Mouse (Mus musculus) liver, embryonic 13.5 days (tissue): Measurements from ENCODE around the gene B4gat1. TPM values are rescaled to one million over a fixed set of nuclear protein-coding genes. Genes with fewer than 3 reads are reported as not detected.
A peak's percentile ranks its signal among the peaks of the same experiment; 100 is the strongest.

ENCODE experiments used
- ATAC-seq: fragments of 200-750 bp; cut with Nextera tagmentation; 2 replicates; pipeline ENCODE4 v1.8.0; 2017; ENCODE audit warnings: low read depth, mild to moderate bottlenecking, moderate number of reproducible peaks, moderate library complexity
- DNase-seq: peaks from one replicate; pipeline ENCODE4 v3.0.0; 2022
- H3K27ac ChIP-seq: fragments of 300-500 bp; sonication (generic); 2 replicates; pipeline ENCODE4 v1.5.1; 2015; ENCODE audit warnings: moderate library complexity, mild to moderate bottlenecking, inconsistent platforms
- H3K27me3 ChIP-seq: fragments of 300-500 bp; sonication (generic); 2 replicates; pipeline ENCODE4 v1.6.1; 2015; ENCODE audit warnings: mild to moderate bottlenecking, inconsistent platforms
- H3K36me3 ChIP-seq: fragments of 300-500 bp; sonication (generic); 2 replicates; pipeline ENCODE4 v1.6.1; 2015; ENCODE audit warnings: mild to moderate bottlenecking, inconsistent platforms
- H3K4me1 ChIP-seq: fragments of 300-500 bp; sonication (generic); replicated peaks from 2 replicates; pipeline ENCODE4 v1.6.1; 2015; ENCODE audit warnings: inconsistent platforms
- H3K4me2 ChIP-seq: fragments of 300-500 bp; sonication (generic); 2 replicates; pipeline ENCODE4 v1.6.1; 2015; ENCODE audit warnings: inconsistent platforms, mild to moderate bottlenecking, moderate library complexity
- H3K4me3 ChIP-seq: fragments of 300-500 bp; sonication (generic); replicated peaks from 2 replicates; pipeline ENCODE4 v1.5.1; 2015; ENCODE audit warnings: mild to moderate bottlenecking, inconsistent platforms
- H3K9ac ChIP-seq: fragments of 300-500 bp; sonication (generic); 2 replicates; pipeline ENCODE4 v1.6.1; 2015; ENCODE audit warnings: mild to moderate bottlenecking, inconsistent platforms
- H3K9me3 ChIP-seq: fragments of 300-500 bp; sonication (generic); replicated peaks from 2 replicates; pipeline ENCODE4 v1.6.1; 2016; ENCODE audit warnings: inconsistent platforms
- WGBS: fragments of 180-500 bp; shearing (Covaris S2); methylation state at CpG from one replicate; pipeline ENCODE4 v1.1.7; 2015; ENCODE audit not compliant: insufficient replicate concordance; 5-methylcytosine and 5-hydroxymethylcytosine counted together
- polyA plus RNA-seq: library from polyadenylated mRNA; unstranded; fragments of >200 nt; fragmentation: Nextera tagmentation; extraction: Ambion mirVana; gene quantifications from 2 replicates; pipeline ENCODE4 v1.2.1, GENCODE M21; 2015

The B4gat1 gene
- polyA plus RNA-seq, 1 experiment from 2014 or later, result 9.3 TPM

DNA sequence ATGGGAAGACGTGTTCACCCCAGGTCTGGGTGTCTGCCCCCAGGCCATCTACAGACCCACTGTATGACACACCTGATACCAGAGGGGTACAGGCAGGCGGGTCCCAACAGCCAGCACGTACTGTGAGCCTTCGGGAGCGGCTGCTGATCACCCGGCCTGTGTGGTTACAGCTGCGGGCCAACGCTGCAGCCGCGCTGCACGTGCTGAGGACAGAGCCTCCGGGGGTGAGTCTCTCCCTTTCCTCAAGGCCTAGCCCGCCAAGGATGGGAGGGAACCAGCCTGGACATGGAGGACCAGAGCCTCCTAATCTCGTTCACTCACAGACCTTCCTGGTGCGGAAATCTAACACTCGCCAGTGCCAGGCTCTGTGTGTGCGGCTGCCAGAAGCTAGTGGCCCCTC lies 12.4 kb downstream of the B4gat1 start:
- H3K9me3 ChIP-seq, result no peaks in the 10 kb centered on the region
- peaks cover 36% of the 10 kb centered on the region for H3K36me3 ChIP-seq
- DNase-seq, result no peak
- no peak overlapping the region for H3K27ac ChIP-seq
- H3K4me2 ChIP-seq, result peak overlapping the region; percentile 27; the same call in 1 of the 2 replicates
- no peak overlapping the region for H3K9ac ChIP-seq
- WGBS, result 13% methylated on average over 17 of the region's 17 CpGs
- H3K27me3 ChIP-seq, result peaks cover 53% of the 10 kb centered on the region
- no peak for ATAC-seq
- peaks cover 9% of the 10 kb centered on the region for H3K4me1 ChIP-seq
- peak overlapping the region; percentile 20 for H3K4me3 ChIP-seq

DNA sequence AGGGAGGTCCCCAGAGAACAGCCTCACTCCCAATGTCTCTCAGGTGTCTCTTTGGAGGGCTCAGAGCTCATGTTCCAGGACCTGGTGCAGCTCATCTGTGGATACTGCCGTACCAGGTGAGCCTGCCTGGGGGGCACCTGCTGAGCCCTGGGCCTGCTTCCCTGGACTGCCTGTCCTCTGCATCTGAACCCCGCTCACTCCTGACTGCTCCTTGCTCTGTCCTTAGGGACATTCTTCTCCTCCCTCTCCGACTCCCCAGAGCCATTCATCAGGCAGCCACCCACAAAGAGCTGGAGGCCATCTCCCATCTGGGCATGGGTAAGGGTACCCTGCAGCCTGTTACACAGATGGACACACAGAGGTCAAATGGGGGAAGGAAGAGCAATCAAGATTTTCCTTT lies 12.9 kb downstream of the B4gat1 start:
- no peak for ATAC-seq
- no peak overlapping the region for H3K4me3 ChIP-seq
- peak overlapping the region; percentile 27; the same call in 1 of the 2 replicates for H3K4me2 ChIP-seq
- H3K9ac ChIP-seq, result no peak overlapping the region
- H3K9me3 ChIP-seq, result no peaks in the 10 kb centered on the region
- no peak for DNase-seq
- H3K4me1 ChIP-seq, result peaks cover 12% of the 10 kb centered on the region
- peaks cover 31% of the 10 kb centered on the region for H3K36me3 ChIP-seq
- WGBS, result 54% methylated on average over 3 of the region's 3 CpGs
- no peak overlapping the region for H3K27ac ChIP-seq
- peaks cover 53% of the 10 kb centered on the region for H3K27me3 ChIP-seq

DNA sequence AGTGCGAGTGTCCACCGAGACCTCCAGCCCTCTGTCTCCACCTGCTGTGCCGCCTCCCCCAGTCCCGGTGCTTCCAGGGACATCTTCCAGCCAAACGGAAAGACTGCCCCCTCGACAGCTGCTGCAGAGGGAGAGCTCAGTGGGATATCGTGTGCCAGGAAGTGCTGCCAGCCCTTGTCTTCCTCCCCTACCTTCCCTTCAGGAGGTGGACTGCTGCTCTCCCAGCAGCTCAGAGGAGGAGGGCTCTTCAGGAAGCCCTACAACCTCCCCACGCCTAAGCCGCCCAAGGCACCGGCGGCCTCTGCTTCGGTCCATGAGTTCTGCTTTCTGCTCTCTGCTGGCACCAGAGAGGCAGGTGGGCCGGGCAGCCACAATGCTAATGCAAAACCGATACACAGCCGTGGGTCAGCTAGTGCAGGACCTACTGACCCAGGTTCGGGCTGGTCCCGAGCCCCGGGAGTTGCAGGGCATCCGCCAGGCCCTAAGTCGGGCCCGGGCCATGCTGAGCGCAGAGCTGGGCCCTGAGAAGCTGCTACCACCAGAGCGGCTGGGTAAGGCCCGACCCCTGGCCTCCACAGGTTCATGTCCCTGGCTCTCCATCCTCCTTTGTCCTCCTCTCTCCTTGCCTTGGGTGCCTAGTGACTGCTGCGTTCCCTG lies 13.7 kb downstream of the B4gat1 start:
- WGBS, result 38% methylated on average over 25 of the region's 25 CpGs
- no peak for DNase-seq
- Histone ChIP-seq H3K9me3 (no peaks in the 10 kb centered on the region), H3K36me3 (peaks cover 23% of the 10 kb centered on the region), H3K9ac (no peak overlapping the region), H3K27ac (no peak overlapping the region), H3K4me3 (no peak overlapping the region), H3K4me1 (peaks cover 18% of the 10 kb centered on the region), H3K27me3 (peaks cover 53% of the 10 kb centered on the region), H3K4me2 (no peak overlapping the region)
- no peak for ATAC-seq

DNA sequence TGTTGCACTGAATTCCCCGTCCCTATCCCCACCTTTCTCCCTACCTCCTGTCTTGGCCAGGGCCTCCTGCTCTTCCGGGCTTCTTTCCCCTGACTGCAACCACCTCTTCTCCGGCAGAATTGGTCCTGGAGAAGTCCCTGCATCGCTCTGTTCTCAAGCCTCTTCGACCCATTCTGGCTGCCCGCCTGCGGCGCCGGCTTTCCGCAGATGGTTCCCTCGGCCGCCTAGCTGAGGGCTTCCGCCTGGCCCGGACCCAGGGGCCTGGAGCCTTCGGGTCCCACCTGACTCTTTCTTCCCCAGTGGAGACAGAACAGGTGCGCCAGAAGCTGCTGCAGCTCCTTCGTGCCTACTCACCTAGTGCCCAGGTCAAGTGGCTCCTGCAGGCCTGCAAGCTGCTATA lies 14.2 kb downstream of the B4gat1 start:
- Histone ChIP-seq H3K27ac (no peak overlapping the region), H3K4me1 (peaks cover 23% of the 10 kb centered on the region), H3K4me2 (no peak overlapping the region), H3K36me3 (peaks cover 18% of the 10 kb centered on the region), H3K4me3 (no peak overlapping the region), H3K27me3 (peaks cover 53% of the 10 kb centered on the region), H3K9ac (no peak overlapping the region), H3K9me3 (no peaks in the 10 kb centered on the region)
- DNase-seq (no peak), ATAC-seq (no peak)
- WGBS, result 71% methylated on average over 17 of the region's 17 CpGs

DNA sequence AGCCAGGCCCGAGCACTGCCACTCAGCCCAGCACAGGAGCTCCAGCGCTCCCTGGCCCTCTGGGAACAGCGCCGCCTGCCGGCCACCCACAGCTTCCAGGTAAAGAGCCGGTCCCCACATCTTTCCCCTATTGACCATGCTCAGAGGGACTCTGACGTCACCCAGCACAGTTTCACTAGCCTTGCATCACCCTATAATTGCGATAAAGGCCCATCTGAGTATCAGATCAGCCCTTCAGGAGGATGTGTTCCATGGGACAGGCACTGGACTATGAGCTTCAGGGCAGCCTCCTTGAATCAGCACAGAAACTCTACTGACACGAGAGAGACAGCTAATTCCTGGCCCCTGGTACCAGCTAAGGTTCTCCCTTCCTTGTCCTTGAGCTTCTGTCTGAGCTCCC lies 15.3 kb downstream of the B4gat1 start:
- ATAC-seq, result 0 out of 2 replicates have a peak, but pooled peaks have one; percentile 22
- Histone ChIP-seq H3K27ac (no peak overlapping the region), H3K4me3 (no peak overlapping the region), H3K9me3 (no peaks in the 10 kb centered on the region), H3K4me1 (peaks cover 33% of the 10 kb centered on the region), H3K27me3 (peaks cover 53% of the 10 kb centered on the region), H3K36me3 (peaks cover 7% of the 10 kb centered on the region), H3K4me2 (no peak overlapping the region), H3K9ac (no peak overlapping the region)
- peak; percentile 52 for DNase-seq
- 29% methylated on average over 9 of the region's 9 CpGs for WGBS

DNA sequence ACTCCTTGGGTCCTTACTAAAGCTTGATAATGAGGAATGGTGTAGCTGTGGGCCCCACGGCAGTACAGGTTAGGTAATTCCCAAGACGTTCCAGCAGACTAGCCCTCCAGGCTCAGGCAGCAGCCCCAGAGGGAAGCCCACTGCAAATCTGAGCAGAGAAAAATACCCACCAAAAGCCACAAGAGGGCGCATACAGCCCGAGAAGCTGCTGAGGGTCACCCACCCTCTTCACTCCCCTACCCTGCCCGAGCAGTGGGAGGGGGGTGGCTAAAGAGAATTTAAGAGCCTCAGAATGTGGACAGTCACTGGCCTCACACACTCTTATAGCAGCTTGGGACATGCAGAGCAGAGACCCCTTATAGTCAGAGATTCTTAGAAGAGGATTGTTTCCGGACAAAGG lies 17.6 kb downstream of the B4gat1 start:
- Histone ChIP-seq H3K9ac (no peak overlapping the region), H3K9me3 (no peaks in the 10 kb centered on the region), H3K27ac (no peak overlapping the region), H3K4me3 (no peak overlapping the region), H3K27me3 (peaks cover 43% of the 10 kb centered on the region), H3K4me1 (peaks cover 48% of the 10 kb centered on the region), H3K36me3 (no peaks in the 10 kb centered on the region), H3K4me2 (no peak overlapping the region)
- WGBS, result 13% methylated on average over 6 of the region's 6 CpGs
- ATAC-seq, result no peak
- no peak for DNase-seq

DNA sequence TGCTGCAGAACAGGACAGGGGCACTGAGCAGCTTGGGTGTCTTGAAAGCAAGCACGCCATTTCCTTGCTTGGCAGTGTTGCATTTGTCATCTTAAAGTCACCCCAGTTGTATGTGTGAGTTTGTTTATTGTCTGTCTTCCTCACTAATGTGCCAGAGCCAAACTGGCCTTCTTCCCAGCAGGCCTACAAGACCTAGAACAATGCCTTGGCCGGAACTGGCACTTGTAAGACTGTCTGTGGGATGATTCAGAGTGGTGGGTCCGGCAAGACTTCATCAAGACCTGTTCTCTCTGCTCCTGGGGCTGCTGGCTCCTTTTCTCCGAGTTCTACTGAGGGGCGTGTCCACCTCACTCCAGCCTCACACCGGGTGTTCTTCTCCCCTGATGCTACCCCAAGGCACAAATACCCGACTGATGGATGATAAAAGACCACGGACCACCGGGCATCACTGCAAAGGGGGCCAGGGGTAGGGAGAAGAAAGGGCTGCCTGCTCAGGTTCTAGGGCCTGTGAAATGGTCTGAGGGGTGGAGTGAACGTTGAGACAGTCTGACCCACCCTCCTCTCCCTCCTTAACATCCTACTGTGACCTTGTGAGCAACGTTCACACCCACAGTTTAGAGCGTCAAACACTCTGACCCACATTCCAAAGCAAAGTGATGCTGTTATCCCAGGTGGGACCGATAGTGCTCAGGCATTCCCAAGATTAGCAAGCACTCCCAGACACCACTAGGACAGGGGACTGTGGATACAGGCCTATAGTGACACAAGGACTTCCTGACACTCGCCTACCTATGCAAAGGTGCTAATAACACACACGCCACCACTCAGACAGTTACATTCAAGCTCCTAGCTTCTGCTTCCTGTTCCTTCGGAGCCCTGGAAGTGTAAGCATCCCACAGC lies 19.5 kb downstream of the B4gat1 start:
- no peak overlapping the region for H3K9ac ChIP-seq
- no peak for ATAC-seq
- DNase-seq, result no peak

DNA sequence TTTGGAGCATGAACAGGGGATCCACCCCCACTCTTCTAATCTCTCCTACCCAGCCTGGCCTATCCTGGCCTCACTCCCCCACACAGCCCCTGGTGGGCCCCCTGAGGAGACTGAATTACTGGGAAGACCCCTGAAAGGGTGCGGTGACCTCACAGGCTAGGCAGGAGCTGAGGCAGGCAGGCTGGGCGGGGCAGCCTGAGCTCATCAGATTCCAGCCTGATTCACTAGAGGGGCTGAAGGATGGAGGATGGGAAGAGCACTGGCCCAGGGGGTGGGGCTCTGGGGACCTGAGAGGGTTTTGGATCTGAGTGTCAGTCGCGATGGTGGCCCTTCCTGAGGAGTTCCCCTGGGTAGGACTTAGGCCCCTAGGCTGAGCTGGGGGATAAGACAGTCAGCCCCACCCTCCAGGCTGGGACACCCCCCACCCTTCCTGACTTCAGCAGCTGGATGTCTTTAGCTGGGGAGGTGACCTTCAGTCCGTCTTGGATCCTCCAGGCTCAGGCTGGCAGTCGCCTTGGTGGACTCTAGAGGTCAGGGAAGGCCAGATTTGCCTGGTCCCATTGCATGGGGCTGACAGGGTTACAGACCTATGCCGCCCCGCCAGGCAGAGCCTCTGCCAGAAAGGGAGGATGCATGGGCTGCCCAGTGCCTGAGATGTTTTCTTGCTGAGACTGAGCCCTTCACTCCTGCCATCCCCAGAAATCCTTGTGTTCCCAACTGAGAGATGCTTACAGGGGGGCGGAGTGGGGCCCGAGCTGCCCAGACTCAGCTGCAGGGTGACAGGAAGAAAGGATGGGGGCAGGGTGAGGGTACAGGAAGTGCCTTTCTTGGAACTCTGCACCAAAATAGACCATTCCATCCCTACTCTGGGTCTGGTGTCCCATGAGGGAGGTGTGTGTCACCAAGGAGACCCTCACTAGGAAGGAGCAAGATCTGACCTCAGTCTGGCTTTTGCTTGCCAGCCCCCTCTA lies 20.5 kb downstream of the B4gat1 start:
- Histone ChIP-seq H3K4me2 (no peak overlapping the region), H3K9ac (no peak overlapping the region), H3K4me3 (no peak overlapping the region), H3K9me3 (no peaks in the 10 kb centered on the region), H3K27ac (peak overlapping the region; percentile 29; the same call in 1 of the 2 replicates), H3K27me3 (peaks cover 16% of the 10 kb centered on the region), H3K36me3 (no peaks in the 10 kb centered on the region), H3K4me1 (peaks cover 50% of the 10 kb centered on the region)
- DNase-seq (no peak), ATAC-seq (peak; percentile 57)
- WGBS, result 16% methylated on average over 10 of the region's 10 CpGs

More for the DNA sequence above, 19.5 kb downstream of the B4gat1 start:
- Histone ChIP-seq H3K27ac (0 out of 2 replicates have a peak overlapping the region, but pooled peaks have one; percentile 12), H3K4me1 (peaks cover 50% of the 10 kb centered on the region), H3K27me3 (peaks cover 24% of the 10 kb centered on the region), H3K9me3 (no peaks in the 10 kb centered on the region), H3K4me2 (no peak overlapping the region), H3K4me3 (no peak overlapping the region), H3K36me3 (no peaks in the 10 kb centered on the region)
- WGBS, result 27% methylated on average over 16 of the region's 16 CpGs

DNA sequence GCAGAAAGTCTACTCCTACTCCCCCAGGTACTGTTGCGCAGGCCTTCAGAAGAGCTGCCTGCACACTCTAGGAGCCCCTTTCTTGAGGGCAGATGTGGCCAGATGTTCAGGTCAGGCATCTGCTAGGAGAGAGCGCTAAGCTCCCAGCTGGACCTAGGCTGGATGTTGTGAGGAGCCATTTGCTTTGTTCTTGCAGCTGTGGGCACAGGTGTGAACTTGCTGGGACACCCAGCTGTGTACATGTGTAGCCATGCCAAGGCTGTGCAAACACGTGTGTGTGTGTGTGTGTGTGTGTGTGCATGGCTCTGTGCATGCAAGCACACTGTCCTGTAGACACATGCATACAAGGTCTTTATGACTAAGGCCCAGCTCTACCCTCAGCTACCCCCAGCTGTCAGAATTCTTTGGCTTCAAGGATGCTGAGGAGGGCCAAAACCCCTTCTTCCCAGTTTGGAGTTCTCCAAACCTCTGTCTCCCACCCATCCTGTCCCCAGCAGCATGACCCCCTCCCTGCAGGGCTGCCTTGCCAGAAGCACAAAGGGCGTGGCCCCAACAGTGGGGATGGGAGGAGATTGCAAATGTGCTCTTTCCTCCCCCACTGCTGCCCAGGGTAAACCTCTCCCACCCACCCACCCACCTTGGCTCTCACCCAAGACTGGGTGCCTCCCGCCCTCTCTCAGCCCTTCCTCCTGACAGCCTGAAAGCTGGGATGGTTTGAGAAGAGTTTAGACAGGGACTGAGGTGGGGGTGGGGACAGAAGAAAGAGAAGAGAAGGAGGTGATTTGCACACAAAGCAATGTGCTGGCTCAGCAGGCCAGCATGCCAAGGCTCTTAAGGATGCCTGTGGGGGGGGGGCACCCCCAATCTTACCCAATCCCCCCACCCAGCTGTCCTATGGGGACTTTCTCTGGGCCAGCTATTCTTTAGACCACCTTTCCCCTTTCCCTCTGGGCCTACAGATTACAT lies 22.0 kb downstream of the B4gat1 start:
- no peak for DNase-seq
- H3K4me1 ChIP-seq, result peaks cover 59% of the 10 kb centered on the region
- no peaks in the 10 kb centered on the region for H3K36me3 ChIP-seq
- H3K4me2 ChIP-seq, result no peak overlapping the region
- no peak overlapping the region; the same call in 1 of the 2 replicates for H3K9ac ChIP-seq
- no peak for ATAC-seq
- H3K27ac ChIP-seq, result no peak overlapping the region
- 37% methylated on average over 5 of the region's 5 CpGs for WGBS
- H3K9me3 ChIP-seq, result no peaks in the 10 kb centered on the region
- no peak overlapping the region for H3K4me3 ChIP-seq
- peaks cover 4% of the 10 kb centered on the region for H3K27me3 ChIP-seq

DNA sequence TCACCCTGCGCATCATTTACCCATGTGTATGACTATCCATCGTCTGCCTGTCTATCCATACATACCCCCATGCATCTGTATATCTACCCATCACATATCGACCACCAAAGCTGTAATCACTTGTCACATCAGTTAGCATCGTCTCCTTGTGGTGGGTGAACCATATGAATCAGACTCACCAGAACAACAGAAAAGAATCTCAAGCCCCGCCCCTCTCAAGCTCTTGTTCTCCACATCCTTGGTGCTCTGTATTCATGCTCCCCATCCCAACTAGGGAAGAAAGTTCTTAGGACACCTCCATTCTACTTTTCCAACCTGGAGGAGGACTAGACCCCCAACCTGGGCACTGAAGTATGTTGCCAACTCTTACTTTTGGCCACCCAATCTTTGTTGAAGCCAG lies 23.4 kb downstream of the B4gat1 start:
- Histone ChIP-seq H3K27me3 (peaks cover 5% of the 10 kb centered on the region), H3K4me2 (no peak overlapping the region), H3K9ac (no peak overlapping the region), H3K4me3 (no peak overlapping the region), H3K9me3 (no peaks in the 10 kb centered on the region), H3K27ac (no peak overlapping the region), H3K4me1 (peaks cover 57% of the 10 kb centered on the region), H3K36me3 (no peaks in the 10 kb centered on the region)
- DNase-seq (no peak), ATAC-seq (no peak)
- WGBS, result 56% methylated on average over 5 of the region's 5 CpGs
